Mouse (Mus musculus) testis, adult 2 months (tissue): Measurements from ENCODE around the gene Trappc5.

ENCODE experiments used
- CTCF ChIP-seq: fragments of 200-500 bp; IDR thresholded peaks from 2 replicates; pipeline ENCODE4 v1.5.1; 2012; ENCODE audit warnings: low read depth, mild to moderate bottlenecking, inconsistent platforms, low read length, moderate library complexity; ENCODE audit not compliant: control insufficient read depth, insufficient read depth, insufficient replicate concordance
- POLR2A ChIP-seq: fragments of 200-500 bp; IDR thresholded peaks from 2 replicates; pipeline ENCODE4 v1.6.1; 2012; ENCODE audit warnings: low read depth, mild to moderate bottlenecking, inconsistent platforms, low read length, moderate library complexity; ENCODE audit not compliant: control insufficient read depth

DNA sequence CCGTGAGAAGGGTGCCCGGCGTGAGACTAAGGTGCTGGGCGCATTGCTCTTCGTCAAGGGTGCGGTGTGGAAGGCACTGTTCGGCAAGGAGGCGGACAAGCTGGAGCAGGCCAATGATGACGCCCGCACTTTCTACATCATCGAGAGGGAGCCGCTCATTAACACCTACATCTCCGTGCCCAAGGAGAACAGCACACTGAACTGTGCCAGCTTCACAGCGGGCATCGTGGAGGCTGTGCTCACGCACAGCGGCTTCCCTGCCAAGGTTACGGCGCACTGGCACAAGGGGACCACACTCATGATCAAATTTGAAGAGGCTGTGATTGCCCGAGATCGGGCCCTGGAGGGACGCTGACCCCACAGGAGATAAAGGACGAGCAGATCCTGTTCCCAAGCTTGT, 3.1 kb downstream of the Trappc5 start:
- no peak for TF ChIP-seq CTCF
- no peak for TF ChIP-seq POLR2A
